Mouse (Mus musculus) lung, embryonic 15.5 days (tissue): Measurements from ENCODE around the gene Unc13b. TPM values are rescaled to one million over a fixed set of nuclear protein-coding genes. Genes with fewer than 3 reads are reported as not detected.

Source experiments
- ATAC-seq: fragments of 200-750 bp; cut with Nextera tagmentation; 2 replicates; pipeline ENCODE4 v1.8.0; 2017; ENCODE audit warnings: moderate number of reproducible peaks, borderline replicate concordance; ENCODE audit not compliant: low FRiP score, low TSS enrichment; ENCODE audit errors: extremely low read depth
- H3K27ac ChIP-seq: fragments of 300-500 bp; sonication (generic); 2 replicates; pipeline ENCODE4 v1.5.1; 2015; ENCODE audit warnings: moderate library complexity, mild to moderate bottlenecking, inconsistent platforms
- H3K27me3 ChIP-seq: fragments of 300-500 bp; sonication (generic); 2 replicates; pipeline ENCODE4 v1.6.1; 2015; ENCODE audit warnings: inconsistent platforms
- H3K36me3 ChIP-seq: fragments of 300-500 bp; sonication (generic); 2 replicates; pipeline ENCODE4 v1.6.1; 2015; ENCODE audit warnings: inconsistent platforms
- H3K4me1 ChIP-seq: fragments of 300-500 bp; sonication (generic); 2 replicates; pipeline ENCODE4 v1.6.1; 2015; ENCODE audit warnings: inconsistent platforms
- H3K4me2 ChIP-seq: fragments of 300-500 bp; sonication (generic); 2 replicates; pipeline ENCODE4 v1.6.1; 2015; ENCODE audit warnings: inconsistent platforms, mild to moderate bottlenecking, moderate library complexity
- H3K4me3 ChIP-seq: fragments of 300-500 bp; sonication (generic); 2 replicates; pipeline ENCODE4 v1.5.1; 2015; ENCODE audit warnings: mild to moderate bottlenecking, inconsistent platforms
- H3K9ac ChIP-seq: fragments of 300-500 bp; sonication (generic); 2 replicates; pipeline ENCODE4 v1.6.1; 2015; ENCODE audit warnings: inconsistent platforms
- H3K9me3 ChIP-seq: fragments of 300-500 bp; sonication (generic); 2 replicates; pipeline ENCODE4 v1.6.1; 2016; ENCODE audit warnings: inconsistent platforms
- WGBS: fragments of 180-500 bp; shearing (Covaris S2); methylation state at CpG from one replicate; pipeline ENCODE4 v1.1.7; 2015; 5-methylcytosine and 5-hydroxymethylcytosine counted together
- polyA plus RNA-seq: library from polyadenylated mRNA; unstranded; fragments of >200 nt; fragmentation: Nextera tagmentation; extraction: Ambion mirVana; gene quantifications from 2 replicates; pipeline ENCODE4 v1.2.1, GENCODE M21; 2015

The Unc13b gene
- polyA plus RNA-seq = 5.5 and 7.3 TPM in 2 replicates

DNA sequence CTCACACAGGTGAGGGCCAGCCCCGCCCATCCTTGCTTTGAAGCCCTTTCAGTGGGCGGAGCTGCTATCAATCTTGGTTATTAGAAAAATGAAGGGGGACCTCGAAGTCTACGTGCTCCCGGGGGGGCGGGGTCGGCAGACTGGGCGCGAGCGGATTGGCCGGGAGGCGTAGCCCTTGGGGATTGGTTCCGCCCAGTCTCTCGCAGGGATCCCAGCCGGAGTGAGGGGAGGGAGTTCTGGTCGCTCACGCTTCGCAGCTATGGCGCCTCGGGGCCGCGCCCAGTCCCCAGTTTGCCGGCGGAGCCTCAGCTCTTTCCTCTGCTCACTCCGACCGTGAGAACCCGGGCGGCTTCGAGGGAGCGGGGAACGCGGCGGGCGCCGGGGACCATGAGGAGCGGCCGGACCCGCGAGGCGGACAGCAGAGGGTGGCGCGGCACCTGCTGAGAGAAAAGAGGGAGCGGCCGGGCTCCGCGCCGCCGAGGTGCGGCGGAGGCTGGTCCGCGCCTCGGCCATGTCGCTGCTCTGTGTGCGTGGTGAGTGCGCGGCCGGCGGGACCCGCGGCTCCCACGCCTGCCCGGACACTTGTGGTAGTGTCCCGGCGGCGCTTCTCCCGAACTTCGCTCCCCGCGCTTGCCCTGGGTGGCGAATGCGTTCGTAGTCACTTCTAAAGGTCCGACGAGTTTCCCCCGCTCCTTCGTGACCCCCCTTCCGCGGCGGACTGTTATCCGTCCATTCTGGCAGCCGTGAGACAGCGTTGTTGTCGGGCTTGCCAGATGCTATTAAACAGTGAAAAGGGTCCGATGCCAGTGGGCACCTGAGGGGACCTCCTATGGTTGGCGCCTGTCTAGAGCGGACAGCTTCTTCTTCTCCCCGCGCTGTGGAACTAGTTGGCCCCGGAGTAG lies at the start of gene Unc13b:
Unc13b (plus strand) TSS at position 201 of the 902 bp plus-strand sequence.
- Histone ChIP-seq H3K9ac (peak within 1 kb of the TSS; percentile 56), H3K4me1 (0 out of 2 replicates have a peak, but pooled peaks cover 5% of the 10 kb centered on the region), H3K36me3 (no peaks in the 10 kb centered on the region), H3K4me2 (peak within 1 kb of the TSS; percentile 90), H3K27ac (peak within 1 kb of the TSS; percentile 82), H3K9me3 (no peaks in the 10 kb centered on the region), H3K27me3 (peaks cover 10% of the 10 kb centered on the region), H3K4me3 (peak within 1 kb of the TSS; percentile 69)
- WGBS = under 1% methylated on average over 75 of the region's 90 CpGs
- ATAC-seq = peak; percentile 96

DNA sequence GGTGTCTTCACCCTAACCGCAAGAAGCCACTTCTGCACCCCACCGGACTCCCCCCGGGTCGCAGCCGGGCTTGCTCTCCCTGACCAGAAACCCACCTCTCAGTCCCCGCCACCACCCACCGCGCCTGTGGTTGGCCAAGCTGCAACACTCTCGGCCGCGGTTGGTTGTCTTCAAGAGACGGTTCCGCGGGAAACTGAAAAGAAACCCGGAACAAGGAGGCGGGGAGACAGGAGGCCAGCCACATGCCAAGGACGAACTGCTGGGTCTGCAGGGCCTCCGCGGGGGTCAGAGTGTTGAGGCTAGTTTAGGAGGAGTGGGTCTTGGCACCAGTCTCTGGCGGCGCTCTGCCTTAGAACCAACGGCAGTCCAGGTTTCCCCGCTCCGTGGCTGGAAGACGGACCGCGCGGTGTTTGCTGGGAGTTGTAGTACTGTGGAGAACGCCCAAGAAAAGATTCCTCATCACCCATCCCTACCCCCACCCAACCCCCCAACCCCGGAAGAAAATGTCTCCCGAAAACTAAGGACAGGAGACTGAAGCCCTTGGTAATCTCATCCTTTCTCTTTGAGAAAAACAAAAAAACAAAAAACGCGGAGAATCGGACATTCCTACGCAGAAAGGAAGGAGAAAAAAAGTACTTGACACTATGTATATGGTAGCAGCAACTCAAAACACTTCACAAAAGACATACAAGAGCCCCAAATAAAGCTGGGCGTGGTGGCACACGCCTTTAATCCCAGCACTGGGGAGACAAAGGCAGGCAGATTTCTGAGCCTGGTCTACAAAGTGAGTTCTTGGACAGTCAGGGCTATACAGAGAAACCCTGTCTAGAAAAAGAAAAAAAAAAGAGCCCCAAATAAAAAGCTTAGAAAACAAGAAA lies 48.4 kb upstream of the Unc13b start, which contains the start of gene Fancg:
Fancg (minus strand) TSS at position 346 of the 878 bp plus-strand sequence.
- ATAC-seq = peak; percentile 91
- peak within 1 kb of the TSS; percentile 79 for H3K4me2 ChIP-seq
- no peaks in the 10 kb centered on the region for H3K9me3 ChIP-seq
- H3K4me1 ChIP-seq = peaks cover 15% of the 10 kb centered on the region
- peak within 1 kb of the TSS; percentile 51 for H3K27ac ChIP-seq
- WGBS = 1% methylated on average over 37 of the region's 37 CpGs
- H3K4me3 ChIP-seq = peak within 1 kb of the TSS; percentile 83
- H3K9ac ChIP-seq = peak within 1 kb of the TSS; percentile 67
- no peaks in the 10 kb centered on the region for H3K27me3 ChIP-seq
- H3K36me3 ChIP-seq = 0 out of 2 replicates have a peak, but pooled peaks cover 4% of the 10 kb centered on the region

DNA sequence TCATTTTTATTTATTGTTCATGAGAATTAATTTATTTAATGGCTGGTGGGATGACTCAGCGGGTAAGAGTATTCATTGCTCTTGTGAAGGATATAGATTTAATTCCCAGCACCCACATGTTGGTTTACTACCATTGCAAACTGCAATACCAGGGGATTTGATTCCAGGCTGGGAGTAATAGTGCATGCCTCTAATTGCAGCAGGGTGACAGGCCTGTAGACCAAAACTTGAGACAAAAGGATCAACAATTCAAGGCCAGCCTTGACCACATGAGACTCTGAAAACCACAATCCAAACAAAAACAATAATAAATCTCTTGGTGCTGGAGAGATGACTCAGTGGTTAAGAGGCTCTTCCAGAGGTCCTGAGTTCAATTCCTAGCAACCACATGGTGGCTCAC lies 46.7 kb upstream of the Unc13b start:
- no peak for ATAC-seq
- Histone ChIP-seq H3K4me1 (peaks cover 15% of the 10 kb centered on the region), H3K36me3 (0 out of 2 replicates have a peak, but pooled peaks cover 4% of the 10 kb centered on the region), H3K9me3 (no peaks in the 10 kb centered on the region), H3K9ac (no peak overlapping the region), H3K4me3 (no peak overlapping the region), H3K27ac (no peak overlapping the region), H3K4me2 (no peak overlapping the region), H3K27me3 (no peaks in the 10 kb centered on the region)
- 97% methylated on average over 1 of the region's 1 CpGs for WGBS

DNA sequence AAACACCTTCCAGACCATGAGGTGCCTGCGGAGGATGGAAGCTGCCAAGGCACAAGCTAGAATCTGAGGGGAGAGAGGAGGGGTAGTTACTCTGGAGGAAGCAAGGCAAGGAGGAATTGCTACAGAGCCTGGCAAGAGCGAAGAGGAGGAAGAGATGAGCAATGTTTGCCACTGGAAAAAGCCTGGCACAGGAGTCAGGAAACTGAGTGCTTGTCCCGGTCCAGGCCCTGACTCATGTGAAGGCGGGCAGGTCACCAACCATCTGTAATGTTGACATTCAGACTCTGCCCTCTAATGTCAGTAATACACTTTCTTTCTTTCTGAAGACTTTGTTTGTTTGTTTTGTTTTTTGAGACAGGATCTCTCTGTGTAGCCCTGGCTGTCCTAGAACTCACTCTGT lies 40.6 kb upstream of the Unc13b start:
- Histone ChIP-seq H3K36me3 (peaks cover 53% of the 10 kb centered on the region), H3K4me2 (no peak overlapping the region), H3K4me3 (no peak overlapping the region), H3K27ac (no peak overlapping the region), H3K4me1 (no peaks in the 10 kb centered on the region), H3K27me3 (no peaks in the 10 kb centered on the region), H3K9me3 (no peaks in the 10 kb centered on the region), H3K9ac (no peak overlapping the region)
- ATAC-seq = no peak
- 89% methylated on average over 4 of the region's 4 CpGs for WGBS

DNA sequence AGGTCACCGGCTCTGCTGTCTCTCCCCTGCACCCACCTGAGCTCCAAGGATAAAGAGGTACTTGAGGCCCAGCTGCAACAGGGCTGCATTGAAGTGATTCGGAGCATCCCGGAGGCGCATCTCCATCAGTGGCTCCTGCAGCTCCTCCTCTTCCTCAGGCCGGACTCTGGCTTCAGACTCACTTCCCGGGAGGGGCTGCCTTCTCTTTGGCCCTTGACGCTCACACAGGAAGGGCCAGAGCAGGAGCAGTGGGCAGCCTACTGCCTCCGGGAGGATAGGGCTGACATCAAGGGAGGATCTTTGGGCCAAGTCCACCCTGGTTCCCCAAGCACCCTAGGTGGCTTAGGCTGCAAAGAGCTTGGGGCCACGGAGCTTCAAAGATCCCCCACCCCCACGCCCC lies 39.6 kb upstream of the Unc13b start:
- H3K4me1 ChIP-seq = no peaks in the 10 kb centered on the region
- WGBS = 90% methylated on average over 10 of the region's 10 CpGs
- H3K27ac ChIP-seq = no peak overlapping the region
- no peak overlapping the region for H3K4me2 ChIP-seq
- no peak overlapping the region for H3K9ac ChIP-seq
- peaks cover 53% of the 10 kb centered on the region for H3K36me3 ChIP-seq
- no peaks in the 10 kb centered on the region for H3K9me3 ChIP-seq
- no peaks in the 10 kb centered on the region for H3K27me3 ChIP-seq
- no peak for ATAC-seq
- no peak overlapping the region for H3K4me3 ChIP-seq

DNA sequence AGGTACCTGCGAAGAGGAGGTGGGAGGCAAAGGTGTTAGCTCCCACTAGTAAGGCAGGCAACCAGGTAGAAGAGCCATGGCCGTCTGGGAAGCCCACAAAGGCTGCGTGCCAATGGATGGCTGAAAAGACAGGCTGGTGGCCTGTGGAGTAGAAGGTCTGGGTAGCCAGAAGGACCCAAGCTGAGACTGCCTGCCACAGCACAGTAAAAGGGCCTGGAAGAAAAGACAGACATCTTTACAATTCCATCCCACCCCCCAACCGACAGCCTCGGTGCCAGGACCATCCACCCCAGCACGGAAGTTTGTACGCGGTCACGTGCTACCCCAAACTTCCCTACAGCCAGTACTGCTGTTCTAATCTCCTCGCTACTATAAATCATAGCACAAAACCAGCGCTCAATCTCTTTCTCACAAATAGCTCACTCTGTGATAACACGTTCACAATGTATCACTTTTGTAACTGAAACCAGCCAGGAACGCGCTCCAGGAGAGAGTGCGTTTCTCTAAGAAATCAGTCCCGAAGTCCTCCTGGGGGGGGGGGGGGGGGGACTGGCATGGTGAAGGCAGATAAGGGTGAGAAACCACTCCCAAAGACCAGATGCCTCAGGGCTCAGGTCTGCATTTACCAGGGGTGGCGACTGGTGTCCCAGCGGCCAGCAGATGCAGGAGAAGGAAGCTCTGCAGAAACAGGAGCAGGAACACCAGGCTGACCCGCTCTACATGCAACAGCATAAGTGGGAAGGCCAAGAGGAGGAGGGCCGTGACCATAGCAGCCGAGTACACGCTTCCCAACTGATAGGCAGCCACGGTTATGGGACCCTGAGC lies 38.9 kb upstream of the Unc13b start:
- no peak overlapping the region for H3K4me3 ChIP-seq
- peaks cover 53% of the 10 kb centered on the region for H3K36me3 ChIP-seq
- no peak overlapping the region for H3K27ac ChIP-seq
- no peak overlapping the region for H3K9ac ChIP-seq
- no peaks in the 10 kb centered on the region for H3K27me3 ChIP-seq
- no peak overlapping the region for H3K4me2 ChIP-seq
- H3K9me3 ChIP-seq = no peaks in the 10 kb centered on the region
- ATAC-seq = no peak
- H3K4me1 ChIP-seq = peaks cover 6% of the 10 kb centered on the region
- 87% methylated on average over 23 of the region's 23 CpGs for WGBS

DNA sequence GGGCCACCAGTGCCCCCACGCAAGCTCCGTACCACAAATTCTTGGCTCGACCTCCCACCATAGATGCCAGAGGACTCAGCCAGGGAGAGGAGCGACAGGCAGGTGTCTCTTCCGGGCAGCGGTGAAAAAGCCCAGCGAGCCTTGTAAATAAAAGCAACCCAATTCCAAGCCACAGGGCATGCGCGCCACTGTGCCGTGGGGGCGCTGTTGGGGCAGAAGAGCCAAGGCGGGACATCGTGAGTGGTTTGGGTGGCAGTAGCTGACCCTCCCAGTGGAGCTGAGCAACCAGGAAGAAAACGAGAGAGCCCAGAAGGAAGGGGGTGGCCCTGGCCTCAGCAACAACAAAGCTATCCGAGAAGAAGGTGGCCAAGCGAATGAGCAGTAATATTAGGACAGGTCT lies 37.9 kb upstream of the Unc13b start:
- Histone ChIP-seq H3K27me3 (no peaks in the 10 kb centered on the region), H3K9ac (no peak overlapping the region), H3K27ac (no peak overlapping the region), H3K9me3 (no peaks in the 10 kb centered on the region), H3K4me1 (peaks cover 7% of the 10 kb centered on the region), H3K4me2 (no peak overlapping the region), H3K4me3 (no peak overlapping the region), H3K36me3 (peaks cover 53% of the 10 kb centered on the region)
- WGBS = 85% methylated on average over 16 of the region's 16 CpGs
- no peak for ATAC-seq

DNA sequence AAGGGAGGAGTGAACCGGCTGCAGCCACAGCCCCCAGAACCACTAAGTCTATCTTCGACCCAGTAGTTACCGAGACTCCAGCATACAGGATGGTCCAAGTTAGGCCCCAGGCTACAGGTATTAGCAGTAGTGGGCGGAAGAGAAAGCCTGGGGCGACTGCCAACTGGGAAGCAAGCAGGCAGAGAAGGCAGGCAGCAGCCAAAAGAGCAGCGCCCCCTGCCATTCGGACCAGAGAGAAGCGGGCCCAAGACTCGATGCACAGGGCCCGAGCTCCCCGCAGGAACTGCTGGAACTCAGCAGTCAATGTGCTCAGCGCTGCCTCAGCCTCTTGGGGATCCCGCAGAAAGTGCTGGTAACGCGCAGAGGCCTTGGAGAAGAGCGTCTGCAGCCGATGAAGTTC lies 37.4 kb upstream of the Unc13b start:
- Histone ChIP-seq H3K9me3 (no peaks in the 10 kb centered on the region), H3K4me2 (no peak overlapping the region), H3K9ac (no peak overlapping the region), H3K4me3 (no peak overlapping the region), H3K36me3 (peaks cover 53% of the 10 kb centered on the region), H3K27me3 (no peaks in the 10 kb centered on the region), H3K27ac (no peak overlapping the region), H3K4me1 (peaks cover 7% of the 10 kb centered on the region)
- WGBS = 79% methylated on average over 17 of the region's 17 CpGs
- ATAC-seq = no peak

DNA sequence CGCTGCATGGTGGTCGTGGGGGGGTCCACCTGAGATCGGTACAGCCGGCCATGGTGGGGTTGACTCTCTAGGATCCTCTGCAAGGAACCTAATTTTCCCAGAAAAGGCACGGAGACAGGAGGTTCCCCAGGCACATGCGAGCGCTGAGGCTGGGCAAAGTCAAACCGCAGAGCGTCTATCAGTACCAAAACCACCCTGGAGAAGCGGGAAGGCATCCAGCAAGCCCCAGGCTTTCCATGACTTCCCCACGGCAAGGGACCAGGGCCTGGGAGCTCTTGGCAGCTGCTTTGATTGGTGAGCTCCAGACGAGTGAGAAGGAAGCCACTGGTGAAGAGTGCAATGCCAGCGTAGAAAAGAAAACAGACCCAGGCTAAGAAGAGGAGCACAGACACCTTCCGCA lies 34.1 kb upstream of the Unc13b start:
- Histone ChIP-seq H3K9ac (peak overlapping the region; percentile 49), H3K4me3 (peak overlapping the region; percentile 62), H3K27me3 (no peaks in the 10 kb centered on the region), H3K27ac (peak overlapping the region; percentile 92; the same call in 1 of the 2 replicates), H3K36me3 (peaks cover 58% of the 10 kb centered on the region), H3K9me3 (no peaks in the 10 kb centered on the region), H3K4me2 (peak overlapping the region; percentile 75), H3K4me1 (peaks cover 9% of the 10 kb centered on the region)
- no peak for ATAC-seq
- 73% methylated on average over 14 of the region's 14 CpGs for whole genome bisulfite sequencing

DNA sequence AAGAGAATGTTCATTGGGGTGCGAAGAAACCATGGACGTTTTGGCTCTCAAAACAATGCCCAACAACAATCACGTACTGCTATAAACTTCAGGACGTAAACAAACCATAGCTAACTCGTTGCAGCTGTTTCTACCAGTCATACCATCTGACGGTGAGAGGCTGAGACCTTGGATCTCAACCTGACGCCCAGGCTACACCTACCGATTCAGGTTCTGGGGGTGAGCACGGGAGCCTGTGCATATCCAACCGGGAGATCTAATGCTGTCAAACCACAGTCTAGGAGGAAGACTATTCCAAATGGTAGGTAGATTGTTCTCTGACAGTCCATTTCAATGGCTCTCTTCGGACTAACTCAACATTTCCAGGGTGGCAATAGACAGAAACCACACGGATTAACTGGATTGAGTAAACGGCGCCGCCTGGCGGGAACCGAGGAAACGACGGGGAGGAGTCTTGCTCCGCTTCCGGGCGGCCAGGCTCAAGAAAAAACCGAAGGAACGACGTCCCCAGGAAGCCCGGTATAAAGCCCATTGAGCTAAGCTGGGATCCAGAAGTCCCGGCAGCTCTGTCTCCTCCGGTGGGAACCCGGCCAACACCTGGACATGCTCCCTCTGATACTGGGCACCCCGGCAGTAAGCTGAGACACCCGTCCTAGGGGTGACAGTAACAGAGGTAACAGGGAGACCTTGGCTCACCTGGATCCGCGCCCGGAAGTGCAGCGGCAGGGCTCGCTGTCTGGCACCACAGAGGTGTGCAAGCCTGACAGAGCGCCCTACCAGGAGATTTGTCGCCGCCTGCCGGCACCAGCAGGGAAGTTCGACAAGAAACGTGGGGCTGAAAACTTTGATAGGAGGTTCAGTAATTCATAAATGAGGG lies 33.4 kb upstream of the Unc13b start, which contains the start of gene Pigo:
Pigo (minus strand) TSS at position 736 of the 877 bp plus-strand sequence.
- WGBS = 5% methylated on average over 42 of the region's 42 CpGs
- H3K36me3 ChIP-seq = peaks cover 59% of the 10 kb centered on the region
- peak within 1 kb of the TSS; percentile 75 for H3K4me2 ChIP-seq
- H3K9me3 ChIP-seq = no peaks in the 10 kb centered on the region
- peak within 1 kb of the TSS; percentile 62 for H3K4me3 ChIP-seq
- no peaks in the 10 kb centered on the region for H3K27me3 ChIP-seq
- ATAC-seq = peak; percentile 91
- H3K27ac ChIP-seq = peak within 1 kb of the TSS; percentile 92
- H3K9ac ChIP-seq = peak within 1 kb of the TSS; percentile 49
- H3K4me1 ChIP-seq = peaks cover 15% of the 10 kb centered on the region
